Mouse (Mus musculus) left cerebral cortex, adult 2 months (tissue): Measurements from ENCODE around the gene Ywhaq. TPM values are rescaled to one million over a fixed set of nuclear protein-coding genes. Genes with fewer than 3 reads are reported as not detected.

Experiments
- DNase-seq, 2 experiments: peaks; one replicate each; pipeline ENCODE4 v3.0.0; 2021 to 2022; ENCODE audit warnings: low spot score in 2 of 2, mixed read lengths in 1 of 2; ENCODE audit errors: extremely low spot score in 1 of 2
- H3K27ac ChIP-seq: fragments of 200-600 bp; 2 replicates; pipeline ENCODE4 v1.8.1; 2022
- H3K4me3 ChIP-seq: fragments of 200-600 bp; 2 replicates; pipeline ENCODE4 v1.8.1; 2022
- CTCF ChIP-seq: fragments of 200-600 bp; IDR thresholded peaks from 2 replicates; pipeline ENCODE4 v1.8.1; 2022; ENCODE audit warnings: antibody characterized with exemption, mild to moderate bottlenecking, moderate library complexity
- intact Hi-C: fragments of 180-260 bp; cut with DNase I; formaldehyde crosslinking; loops from one replicate; pipeline ENCODE4 v1.15.1; 2025
- total RNA-seq, 2 experiments: library from RNA; stranded (reverse); gene quantifications; 2 replicates each; pipeline ENCODE4 v1.2.3; 2021

The Ywhaq gene
- total RNA-seq, 2 experiments from 2014 or later, result 406 to 421 TPM

- intact Hi-C loops, result no loop called here
- no peak for DNase-seq
- no peak for TF ChIP-seq CTCF
Observed at GRCm38 (mm10) chr12:21364624-21365435, 52.6 kb downstream of the Ywhaq start.

GRCm38 (mm10) chr12:21363195-21363594, 54.2 kb downstream of the Ywhaq start:
- Histone ChIP-seq H3K4me3 (no peak overlapping the region), H3K27ac (no peak overlapping the region)
- DNase-seq, result no peak
- no peak for TF ChIP-seq CTCF
- intact Hi-C loops, result no loop called here

More at GRCm38 (mm10) chr12:21364624-21365435, 52.6 kb downstream of the Ywhaq start:
- no peak overlapping the region for H3K27ac ChIP-seq
- H3K4me3 ChIP-seq, result no peak overlapping the region

GRCm38 (mm10) chr12:21362686-21363085, 54.8 kb downstream of the Ywhaq start:
- Histone ChIP-seq H3K27ac (no peak overlapping the region), H3K4me3 (no peak overlapping the region)
- intact Hi-C loops, result no loop called here
- DNase-seq, result no peak
- TF ChIP-seq CTCF, result no peak

GRCm38 (mm10) chr12:21353681-21354080, 63.8 kb downstream of the Ywhaq start:
- TF ChIP-seq CTCF, result no peak
- Histone ChIP-seq H3K27ac (no peak overlapping the region), H3K4me3 (no peak overlapping the region)
- DNase-seq, result no peak
- intact Hi-C loops, result no loop called here

DNA sequence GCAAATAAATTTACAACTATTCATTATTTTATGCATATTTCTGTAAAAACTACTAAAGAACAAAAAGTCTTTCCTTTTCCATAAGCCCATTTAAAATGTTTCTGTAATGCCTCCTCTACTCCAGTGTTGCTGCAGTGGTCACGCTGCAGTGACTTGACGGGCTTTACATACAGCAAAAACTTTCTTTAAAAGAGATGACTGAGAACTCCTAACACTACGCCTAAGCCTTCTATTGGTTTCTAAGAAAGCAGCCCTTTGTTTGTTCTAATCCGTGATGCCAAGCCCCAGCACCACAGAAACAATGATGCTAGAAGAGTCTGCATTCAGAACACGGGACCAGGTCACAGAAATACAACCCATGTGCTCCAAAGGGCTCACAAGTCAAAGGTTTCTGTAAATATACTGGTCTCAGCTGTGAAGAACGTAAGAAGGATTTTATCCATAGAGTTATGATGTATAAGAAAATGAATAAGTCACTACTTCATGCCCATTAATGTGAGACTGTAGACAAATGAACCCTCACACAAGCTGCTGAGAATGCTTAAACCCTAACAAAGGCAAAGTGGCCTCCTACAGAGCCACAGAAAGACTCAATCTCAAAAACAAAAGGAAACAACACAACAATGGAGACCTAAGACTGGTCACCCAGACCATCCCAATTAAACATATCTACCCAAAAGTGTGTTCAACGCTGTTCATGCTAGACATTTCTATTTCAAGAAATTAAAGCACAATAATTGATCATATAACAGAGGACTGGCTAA, 67.1 kb downstream of the Ywhaq start:
- intact Hi-C loops, result no loop called here

DNA sequence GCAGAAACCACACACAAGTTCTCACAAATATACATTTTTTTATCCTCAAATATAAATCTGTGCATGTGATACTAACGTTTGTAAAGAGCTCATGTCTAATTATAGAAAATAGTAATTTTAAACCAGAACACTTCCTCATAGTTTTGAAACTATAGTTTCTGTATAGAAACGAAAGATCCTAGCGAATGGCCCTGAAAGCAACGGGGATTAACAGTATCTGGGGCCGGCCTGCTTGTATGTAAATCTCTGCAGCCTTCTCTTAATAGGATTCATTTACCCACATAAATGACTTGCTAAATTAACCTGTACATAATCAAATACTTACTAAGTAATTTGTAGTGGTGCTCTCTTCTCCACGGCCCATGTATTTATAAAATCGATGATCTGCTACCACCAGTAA, 70.5 kb downstream of the Ywhaq start:
- intact Hi-C loops, result no loop called here
- TF ChIP-seq CTCF, result no peak
- H3K27ac ChIP-seq, result no peak overlapping the region

More for the DNA sequence above, 67.1 kb downstream of the Ywhaq start:
- TF ChIP-seq CTCF, result no peak
- Histone ChIP-seq H3K27ac (no peak overlapping the region), H3K4me3 (no peak overlapping the region)
- DNase-seq, result no peak

DNA sequence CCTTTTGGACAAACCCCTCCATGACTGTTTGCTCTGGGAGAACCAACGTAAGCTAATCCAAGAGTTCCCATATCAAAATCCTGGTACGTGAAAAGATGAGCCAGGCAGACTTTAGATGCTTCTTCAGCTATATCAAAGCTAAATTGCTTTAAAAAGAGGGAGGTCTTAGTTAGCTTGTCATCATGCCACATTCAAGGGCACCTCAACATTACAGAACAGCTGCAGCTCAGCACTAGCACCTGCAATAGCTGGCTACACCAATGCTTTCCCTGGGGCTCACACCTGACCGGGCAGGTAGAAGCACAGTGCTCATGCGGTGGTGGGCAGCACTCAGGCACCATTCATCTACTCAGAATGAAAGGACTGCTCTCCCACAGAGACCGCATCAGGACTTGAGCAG, 76.8 kb downstream of the Ywhaq start:
- intact Hi-C loops, result no loop called here
- Histone ChIP-seq H3K27ac (no peak overlapping the region), H3K4me3 (no peak overlapping the region)
- no peak for DNase-seq
- no peak for TF ChIP-seq CTCF

More for the DNA sequence above, 70.5 kb downstream of the Ywhaq start:
- H3K4me3 ChIP-seq, result no peak overlapping the region
- no peak for DNase-seq

Other genes starting within 250 kb of the Ywhaq start
- gene Cpsf3, start 132.2 kb downstream of the Ywhaq start, total RNA-seq, result 10 to 100 TPM; 43.8 to 54.1 TPM
- 10 to 100 TPM; 33.4 to 34.3 TPM for gene Itgb1bp1, start 131.4 kb downstream of the Ywhaq start, total RNA-seq
- 10 to 100 TPM; 12.8 to 13.4 TPM for gene Iah1, start 101.2 kb downstream of the Ywhaq start, total RNA-seq
- 10 to 100 TPM; 18.1 to 20.6 TPM for gene Adam17, start 44.0 kb downstream of the Ywhaq start, total RNA-seq